Mouse (Mus musculus): ENCODE data around the gene Lemd2. TPM values are rescaled to one million over a fixed set of nuclear protein-coding genes. Genes with fewer than 3 reads are reported as not detected.

Lemd2 gene
- polyA plus RNA-seq, 1 experiment from 2014 or later: 18.8 TPM

DNA sequence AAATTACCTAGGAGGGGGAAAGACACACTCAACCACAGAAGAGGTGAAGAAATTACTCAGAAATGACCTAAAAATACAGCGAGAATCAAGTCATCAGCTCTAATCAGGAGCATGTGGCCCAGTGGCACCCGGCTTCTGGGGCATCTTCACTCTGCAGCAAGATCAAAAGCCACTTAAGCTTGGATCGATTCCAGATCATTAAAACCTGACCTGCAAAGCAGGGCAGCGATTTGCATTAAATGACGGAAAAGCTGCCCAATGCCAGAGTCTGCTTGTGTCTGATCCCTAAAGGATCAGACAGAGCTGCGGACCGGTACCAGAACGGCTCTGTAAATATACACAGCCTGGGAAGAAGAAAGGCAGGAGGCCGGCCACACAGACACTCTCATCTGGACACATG lies 8.1 kb downstream of the Lemd2 start:
- Histone ChIP-seq H3K9me3 (no peaks in the 10 kb centered on the region), H3K27me3 (replicated peaks; ENCODE audit: low read depth, poor library complexity, severe bottlenecking) (no peaks in the 10 kb centered on the region), H3K27ac (replicated peaks) (no peak overlapping the region), H3K4me1 (peaks cover 16% of the 10 kb centered on the region), H3K36me3 (replicated peaks) (peaks cover 100% of the 10 kb centered on the region), H3K4me3 (no peak overlapping the region)
- no peak for DNase-seq (ENCODE audit: low spot score)
- WGBS: 73% methylated on average over 9 of the region's 9 CpGs

DNA sequence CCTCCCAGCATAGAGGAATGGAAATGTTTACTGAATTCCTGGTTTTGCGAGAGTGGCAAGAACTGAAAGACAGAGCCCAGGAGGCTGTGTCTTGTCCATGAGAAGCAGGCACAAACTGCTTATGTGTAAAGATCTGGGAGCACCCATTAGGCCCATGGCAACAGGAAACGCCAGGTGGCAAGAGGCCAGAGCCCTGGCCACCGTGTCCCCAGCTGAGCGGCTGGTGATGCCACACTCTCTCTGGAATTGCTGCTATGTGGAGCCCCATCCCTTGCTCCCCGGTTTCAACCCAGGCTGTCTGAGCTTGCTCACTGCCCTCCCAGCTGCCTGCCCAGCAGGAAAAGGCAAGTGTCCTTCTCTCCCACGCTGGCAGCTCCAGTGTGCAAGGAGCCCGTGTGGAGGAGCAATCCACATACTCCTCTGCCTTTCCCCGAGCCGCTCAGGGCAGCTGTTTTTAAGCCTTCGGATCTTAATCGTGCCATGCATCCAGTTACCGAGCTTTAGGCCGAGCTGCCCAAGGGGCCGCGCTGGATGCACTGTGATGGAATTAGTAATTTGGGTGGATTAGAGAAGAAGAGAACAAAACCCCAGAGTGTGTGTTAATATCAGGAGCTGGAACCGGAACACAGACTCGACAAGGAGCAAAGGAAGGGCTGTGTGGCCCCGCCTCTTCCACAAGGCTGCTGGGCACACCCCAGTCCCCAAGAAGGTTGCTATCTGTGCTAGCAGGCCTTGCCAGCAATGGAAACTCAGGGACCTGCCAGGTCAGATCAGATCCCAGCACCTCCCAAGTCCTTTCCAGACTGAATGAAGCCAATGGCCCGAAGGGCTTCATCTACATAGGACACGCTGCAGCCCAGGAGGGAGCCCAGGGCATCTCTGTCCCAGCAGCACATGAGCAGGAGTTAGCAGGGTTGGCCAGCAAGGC lies 9.7 kb downstream of the Lemd2 start:
- Histone ChIP-seq H3K27ac (replicated peaks) (no peak overlapping the region), H3K36me3 (replicated peaks) (peaks cover 99% of the 10 kb centered on the region), H3K4me3 (no peak overlapping the region), H3K9me3 (no peaks in the 10 kb centered on the region), H3K27me3 (replicated peaks; ENCODE audit: low read depth, poor library complexity, severe bottlenecking) (no peaks in the 10 kb centered on the region), H3K4me1 (peaks cover 21% of the 10 kb centered on the region)
- WGBS: 71% methylated on average over 20 of the region's 20 CpGs
- DNase-seq (ENCODE audit: low spot score): no peak

DNA sequence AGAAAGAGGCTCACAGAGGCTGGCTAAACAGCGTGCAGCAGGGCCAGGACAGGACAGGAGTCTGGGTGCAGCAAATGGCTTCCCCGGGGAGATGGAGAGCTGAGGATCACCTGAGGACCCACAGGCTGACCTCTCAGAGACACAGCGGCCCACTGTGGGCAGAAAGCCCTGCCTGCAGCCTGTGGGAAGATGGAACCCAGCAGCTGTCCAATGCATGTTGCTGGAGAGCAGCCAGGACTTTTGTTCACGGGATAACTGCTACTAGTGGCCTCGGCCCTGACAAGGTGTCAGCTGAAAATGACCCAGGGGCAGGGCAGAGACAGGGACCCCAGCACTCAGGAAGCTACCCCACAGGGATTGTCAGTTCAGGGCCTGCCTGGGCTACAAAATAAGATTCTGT lies 12.5 kb downstream of the Lemd2 start:
- H3K36me3 ChIP-seq (replicated peaks): peaks cover 76% of the 10 kb centered on the region
- DNase-seq (ENCODE audit: low spot score): no peak
- H3K9me3 ChIP-seq: no peaks in the 10 kb centered on the region
- no peak overlapping the region for H3K4me3 ChIP-seq
- peaks cover 22% of the 10 kb centered on the region for H3K4me1 ChIP-seq
- WGBS: 95% methylated on average over 5 of the region's 5 CpGs
- H3K27me3 ChIP-seq (replicated peaks; ENCODE audit: low read depth, poor library complexity, severe bottlenecking): no peaks in the 10 kb centered on the region
- no peak overlapping the region for H3K27ac ChIP-seq (replicated peaks)

DNA sequence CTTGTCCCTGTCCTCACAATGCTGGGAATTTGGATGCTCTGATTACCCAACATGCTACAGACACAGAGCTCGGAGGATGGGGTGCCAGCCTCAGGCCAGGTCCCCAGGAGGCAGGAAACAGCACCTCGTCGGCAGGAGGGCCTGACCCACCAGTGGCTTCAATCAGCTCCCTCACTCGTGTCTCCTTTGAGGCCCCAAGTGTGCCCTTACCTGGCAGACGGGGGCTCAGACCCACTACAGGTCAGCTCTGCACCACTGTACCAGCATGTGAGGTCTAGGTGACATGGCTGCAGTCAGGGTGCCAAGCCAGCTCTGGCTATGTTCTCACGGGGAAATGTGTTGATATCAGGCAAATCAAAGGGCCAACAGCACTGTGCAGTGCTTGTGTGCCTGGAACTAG lies 13.1 kb downstream of the Lemd2 start:
- no peaks in the 10 kb centered on the region for H3K9me3 ChIP-seq
- DNase-seq (ENCODE audit: low spot score): no peak
- no peak overlapping the region for H3K27ac ChIP-seq (replicated peaks)
- no peaks in the 10 kb centered on the region for H3K27me3 ChIP-seq (replicated peaks; ENCODE audit: low read depth, poor library complexity, severe bottlenecking)
- H3K4me3 ChIP-seq: no peak overlapping the region
- WGBS: 87% methylated on average over 6 of the region's 6 CpGs
- H3K4me1 ChIP-seq: peaks cover 19% of the 10 kb centered on the region
- H3K36me3 ChIP-seq (replicated peaks): peaks cover 70% of the 10 kb centered on the region

DNA sequence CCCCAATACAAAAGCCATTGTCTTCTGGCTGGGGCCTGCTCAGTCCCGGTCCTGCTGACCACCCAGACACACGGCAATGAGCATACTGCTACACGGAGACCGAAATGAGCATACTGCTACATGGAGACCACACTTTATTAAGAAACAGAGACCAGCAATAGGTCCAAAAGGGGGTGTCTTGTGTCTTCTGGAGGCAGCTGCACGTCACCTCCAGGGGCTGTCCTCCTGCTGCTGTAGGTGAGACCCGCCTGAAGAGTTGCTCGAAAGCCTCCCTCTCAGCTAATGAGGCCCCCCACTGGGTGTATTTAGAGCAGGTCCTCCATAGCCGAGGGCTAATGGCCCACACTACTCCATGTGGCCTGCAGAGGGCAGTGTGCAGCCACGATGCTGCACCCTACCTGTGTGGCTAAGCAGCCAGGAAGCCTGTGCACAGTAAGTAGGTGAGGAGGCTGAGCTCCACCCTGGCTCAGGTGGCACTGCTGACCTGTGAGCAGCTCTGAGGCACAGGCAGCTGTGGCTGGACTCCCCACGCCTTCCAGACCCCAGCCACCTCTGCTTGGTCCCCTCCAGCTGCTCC lies 14.5 kb downstream of the Lemd2 start:
- Histone ChIP-seq H3K36me3 (replicated peaks) (peaks cover 56% of the 10 kb centered on the region), H3K27ac (replicated peaks) (no peak overlapping the region), H3K4me3 (no peak overlapping the region), H3K27me3 (replicated peaks; ENCODE audit: low read depth, poor library complexity, severe bottlenecking) (no peaks in the 10 kb centered on the region), H3K9me3 (no peaks in the 10 kb centered on the region), H3K4me1 (peaks cover 14% of the 10 kb centered on the region; the same call in 1 of the 2 replicates)
- 35% methylated on average over 10 of the region's 10 CpGs for WGBS
- DNase-seq (ENCODE audit: low spot score): peak; percentile 71

DNA sequence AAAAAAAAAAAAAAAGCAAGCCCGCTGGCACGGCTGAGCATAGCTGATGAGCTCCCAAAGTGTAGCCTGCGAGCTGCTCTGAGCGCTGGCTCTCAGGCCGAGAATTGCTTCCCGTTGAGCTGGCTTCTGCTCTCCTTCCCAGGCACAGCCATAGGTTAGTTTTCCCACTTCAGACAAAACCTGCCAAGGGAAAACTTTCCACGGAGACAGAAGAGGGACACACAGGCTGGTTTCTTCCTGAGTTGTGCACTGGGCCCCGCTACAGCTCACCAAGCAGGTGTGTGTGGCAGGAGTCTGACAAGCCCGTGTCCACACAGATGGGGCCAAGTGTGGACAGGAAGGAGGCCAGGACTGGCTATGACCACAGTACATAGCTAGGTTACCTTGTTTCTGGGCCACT lies 15.4 kb downstream of the Lemd2 start:
- Histone ChIP-seq H3K9me3 (no peaks in the 10 kb centered on the region), H3K27ac (replicated peaks) (no peak overlapping the region), H3K4me1 (peaks cover 14% of the 10 kb centered on the region; the same call in 1 of the 2 replicates), H3K4me3 (no peak overlapping the region), H3K36me3 (replicated peaks) (peaks cover 47% of the 10 kb centered on the region), H3K27me3 (replicated peaks; ENCODE audit: low read depth, poor library complexity, severe bottlenecking) (no peaks in the 10 kb centered on the region)
- 82% methylated on average over 9 of the region's 9 CpGs for WGBS
- no peak for DNase-seq (ENCODE audit: low spot score)

DNA sequence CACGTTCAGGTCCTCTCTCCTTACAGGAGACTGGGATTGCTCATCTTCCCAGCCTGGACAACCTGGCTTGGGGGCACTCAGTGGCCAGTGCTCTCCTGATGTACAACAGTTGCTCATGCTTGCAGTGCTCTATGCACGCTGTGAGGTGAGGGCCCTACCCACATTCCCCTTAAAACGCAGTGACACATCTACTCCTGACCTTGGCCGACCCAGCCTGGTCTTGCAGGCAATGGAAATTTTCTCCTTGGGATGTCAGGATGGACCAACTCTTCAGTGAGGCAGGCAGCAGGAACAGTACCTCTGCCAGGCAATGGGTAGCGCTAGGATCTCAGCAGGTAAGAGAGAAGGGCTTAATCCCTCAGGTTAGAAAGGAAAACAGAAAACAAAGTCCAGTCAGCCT lies 17.2 kb downstream of the Lemd2 start:
- WGBS: 54% methylated on average over 5 of the region's 5 CpGs
- no peak overlapping the region for H3K4me3 ChIP-seq
- H3K27me3 ChIP-seq (replicated peaks; ENCODE audit: low read depth, poor library complexity, severe bottlenecking): no peaks in the 10 kb centered on the region
- no peak overlapping the region for H3K27ac ChIP-seq (replicated peaks)
- no peaks in the 10 kb centered on the region for H3K9me3 ChIP-seq
- peaks cover 29% of the 10 kb centered on the region for H3K36me3 ChIP-seq (replicated peaks)
- no peak for DNase-seq (ENCODE audit: low spot score)
- peaks cover 14% of the 10 kb centered on the region; the same call in 1 of the 2 replicates for H3K4me1 ChIP-seq

DNA sequence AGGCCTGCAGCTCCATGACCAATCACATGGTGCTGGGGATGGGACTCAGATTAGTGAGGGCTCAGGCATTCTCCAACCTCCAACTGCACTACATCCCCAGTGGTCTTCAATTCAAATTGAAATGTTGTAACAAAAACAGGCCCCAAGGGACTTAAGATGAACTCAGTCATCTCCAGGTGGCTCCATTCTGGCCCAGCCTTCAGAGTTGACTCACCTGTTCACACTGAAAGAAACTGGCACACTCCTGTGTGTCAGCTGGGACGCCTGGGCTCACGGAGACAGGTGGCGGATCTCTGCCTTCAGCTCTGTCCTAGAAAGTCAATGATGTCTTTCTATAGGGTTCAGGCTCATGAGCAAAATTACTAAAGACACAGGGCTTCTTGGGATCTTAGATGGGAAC lies 18.2 kb downstream of the Lemd2 start:
- no peak for DNase-seq (ENCODE audit: low spot score)
- H3K4me3 ChIP-seq: no peak overlapping the region
- peaks cover 19% of the 10 kb centered on the region for H3K36me3 ChIP-seq (replicated peaks)
- WGBS: 83% methylated on average over 3 of the region's 3 CpGs
- H3K9me3 ChIP-seq: no peaks in the 10 kb centered on the region
- H3K4me1 ChIP-seq: peaks cover 18% of the 10 kb centered on the region
- H3K27ac ChIP-seq (replicated peaks): no peak overlapping the region
- H3K27me3 ChIP-seq (replicated peaks; ENCODE audit: low read depth, poor library complexity, severe bottlenecking): no peaks in the 10 kb centered on the region

DNA sequence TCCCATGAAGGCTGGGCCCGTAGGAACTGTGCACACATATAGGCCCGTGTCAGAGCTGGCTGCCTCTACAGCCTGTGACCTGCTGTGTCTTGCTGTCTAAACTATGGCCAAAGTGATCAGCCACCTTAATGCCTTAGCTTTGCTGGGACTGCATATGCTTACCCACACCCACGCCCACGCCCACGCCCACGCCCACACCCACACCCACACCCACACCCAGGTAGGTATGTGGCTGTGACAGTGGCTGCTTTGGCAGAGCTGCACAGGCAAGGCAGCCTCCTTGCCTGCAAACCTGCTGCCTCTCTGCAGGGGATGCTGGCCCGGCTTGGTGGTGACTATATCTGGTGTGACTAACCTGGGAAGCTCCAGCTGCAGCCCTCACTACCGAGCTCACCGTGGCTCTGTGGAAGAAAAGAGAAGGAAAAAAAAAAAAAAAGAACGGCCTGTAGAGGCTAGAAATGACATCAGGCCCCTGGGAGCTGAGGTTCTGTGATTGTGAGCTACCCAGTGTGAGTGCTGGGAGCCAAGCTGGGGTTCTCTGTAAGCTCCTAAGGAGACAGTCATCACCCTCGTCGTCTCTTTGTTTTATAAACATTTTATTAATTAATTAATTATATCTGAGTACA lies 20.5 kb downstream of the Lemd2 start:
- Histone ChIP-seq H3K4me3 (no peak overlapping the region), H3K4me1 (peaks cover 18% of the 10 kb centered on the region), H3K9me3 (no peaks in the 10 kb centered on the region), H3K36me3 (replicated peaks) (no peaks in the 10 kb centered on the region), H3K27me3 (replicated peaks; ENCODE audit: low read depth, poor library complexity, severe bottlenecking) (no peaks in the 10 kb centered on the region), H3K27ac (replicated peaks) (no peak overlapping the region)
- no peak for DNase-seq (ENCODE audit: low spot score)
- 84% methylated on average over 12 of the region's 12 CpGs for WGBS

DNA sequence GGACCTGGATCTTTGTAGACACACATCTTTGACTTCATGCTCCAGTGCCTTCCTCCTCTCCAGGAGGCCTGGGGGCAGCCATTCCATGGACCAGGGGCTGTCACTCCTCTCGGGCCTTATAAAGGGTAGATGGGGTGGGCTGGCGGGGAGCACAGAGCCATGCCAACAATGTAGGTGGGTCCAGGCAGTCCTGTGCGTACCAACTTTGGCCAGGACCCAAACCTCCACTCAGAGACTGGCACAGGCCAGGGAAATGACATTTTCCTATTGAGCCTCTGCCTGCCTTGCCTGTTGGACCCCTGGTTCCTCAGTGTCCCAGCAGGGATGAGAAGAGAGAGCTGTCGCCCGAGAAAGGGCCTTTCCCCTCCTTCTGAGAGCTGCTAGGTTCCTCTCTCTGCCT lies 21.9 kb downstream of the Lemd2 start:
- Histone ChIP-seq H3K36me3 (replicated peaks) (no peaks in the 10 kb centered on the region), H3K4me1 (peaks cover 11% of the 10 kb centered on the region), H3K4me3 (no peak overlapping the region), H3K9me3 (no peaks in the 10 kb centered on the region), H3K27ac (replicated peaks) (no peak overlapping the region), H3K27me3 (replicated peaks; ENCODE audit: low read depth, poor library complexity, severe bottlenecking) (no peaks in the 10 kb centered on the region)
- no peak for DNase-seq (ENCODE audit: low spot score)
- WGBS: 77% methylated on average over 5 of the region's 5 CpGs

DNA sequence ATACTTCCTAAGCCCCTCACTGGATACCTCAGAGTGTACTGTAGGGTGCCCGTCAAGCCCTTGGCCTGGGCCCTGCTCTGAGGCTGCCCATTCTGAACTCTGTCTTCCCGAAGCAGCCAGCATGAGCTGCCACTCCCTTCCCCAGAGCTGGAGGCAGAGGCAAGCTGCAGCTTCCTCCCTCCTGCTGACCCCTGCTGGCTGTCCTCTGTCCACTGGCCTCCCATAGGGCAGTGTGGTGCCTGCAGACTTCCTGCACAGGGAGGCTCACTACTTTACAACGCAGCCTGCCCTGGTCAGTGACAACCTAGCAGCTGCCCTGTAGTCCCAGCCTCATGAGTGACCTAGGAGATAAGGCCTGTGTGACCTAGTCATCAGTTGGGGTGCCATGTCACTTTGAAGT lies 22.6 kb downstream of the Lemd2 start:
- Histone ChIP-seq H3K27ac (replicated peaks) (0 out of 2 replicates have a peak overlapping the region, but pooled peaks have one; percentile 20), H3K36me3 (replicated peaks) (no peaks in the 10 kb centered on the region), H3K9me3 (no peaks in the 10 kb centered on the region), H3K4me3 (no peak overlapping the region), H3K4me1 (peaks cover 11% of the 10 kb centered on the region), H3K27me3 (replicated peaks; ENCODE audit: low read depth, poor library complexity, severe bottlenecking) (no peaks in the 10 kb centered on the region)
- DNase-seq (ENCODE audit: low spot score): no peak
- 32% methylated on average over 3 of the region's 3 CpGs for WGBS

DNA sequence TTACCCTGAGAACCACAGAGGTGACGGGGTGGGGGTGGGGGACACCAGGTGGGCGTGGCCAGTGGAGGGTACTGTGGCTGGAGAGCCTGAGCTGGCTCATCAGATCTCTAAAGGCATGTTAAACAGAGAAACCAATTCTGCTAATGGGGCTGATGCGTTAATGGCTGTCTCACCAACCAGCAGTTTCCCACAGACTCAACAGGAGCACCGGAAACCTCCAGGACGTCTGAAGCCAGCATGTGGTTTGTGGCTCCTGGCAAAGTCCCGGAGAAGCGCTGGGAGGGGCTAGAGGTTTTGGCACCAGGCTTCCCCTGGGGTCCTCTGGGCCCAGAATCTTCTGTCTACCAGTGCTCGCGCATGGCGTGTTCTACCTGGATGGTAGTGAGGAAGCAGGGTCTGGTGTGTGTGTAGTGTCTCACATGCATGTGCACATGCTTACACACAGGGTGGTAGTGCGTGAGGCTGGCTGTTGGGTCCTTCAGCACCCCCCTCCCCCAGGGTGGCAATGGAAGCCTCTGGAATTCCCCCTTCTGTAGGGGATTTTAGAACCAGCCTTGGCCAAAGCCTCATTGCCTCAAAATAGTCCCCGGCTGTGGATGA lies 24.5 kb downstream of the Lemd2 start:
- H3K36me3 ChIP-seq (replicated peaks): no peaks in the 10 kb centered on the region
- DNase-seq (ENCODE audit: low spot score): no peak
- H3K4me1 ChIP-seq: peaks cover 26% of the 10 kb centered on the region
- no peak overlapping the region for H3K4me3 ChIP-seq
- no peaks in the 10 kb centered on the region for H3K9me3 ChIP-seq
- H3K27ac ChIP-seq (replicated peaks): no peak overlapping the region
- no peaks in the 10 kb centered on the region for H3K27me3 ChIP-seq (replicated peaks; ENCODE audit: low read depth, poor library complexity, severe bottlenecking)
- 66% methylated on average over 12 of the region's 12 CpGs for WGBS
